Mouse (Mus musculus) kidney, postnatal 14 days (tissue): ENCODE data around the gene Rcan3.

Source experiments
- DNase-seq: peaks from one replicate; pipeline ENCODE4 v3.0.0; 2022; ENCODE audit warnings: mixed read lengths

Gene Rcan3

DNA sequence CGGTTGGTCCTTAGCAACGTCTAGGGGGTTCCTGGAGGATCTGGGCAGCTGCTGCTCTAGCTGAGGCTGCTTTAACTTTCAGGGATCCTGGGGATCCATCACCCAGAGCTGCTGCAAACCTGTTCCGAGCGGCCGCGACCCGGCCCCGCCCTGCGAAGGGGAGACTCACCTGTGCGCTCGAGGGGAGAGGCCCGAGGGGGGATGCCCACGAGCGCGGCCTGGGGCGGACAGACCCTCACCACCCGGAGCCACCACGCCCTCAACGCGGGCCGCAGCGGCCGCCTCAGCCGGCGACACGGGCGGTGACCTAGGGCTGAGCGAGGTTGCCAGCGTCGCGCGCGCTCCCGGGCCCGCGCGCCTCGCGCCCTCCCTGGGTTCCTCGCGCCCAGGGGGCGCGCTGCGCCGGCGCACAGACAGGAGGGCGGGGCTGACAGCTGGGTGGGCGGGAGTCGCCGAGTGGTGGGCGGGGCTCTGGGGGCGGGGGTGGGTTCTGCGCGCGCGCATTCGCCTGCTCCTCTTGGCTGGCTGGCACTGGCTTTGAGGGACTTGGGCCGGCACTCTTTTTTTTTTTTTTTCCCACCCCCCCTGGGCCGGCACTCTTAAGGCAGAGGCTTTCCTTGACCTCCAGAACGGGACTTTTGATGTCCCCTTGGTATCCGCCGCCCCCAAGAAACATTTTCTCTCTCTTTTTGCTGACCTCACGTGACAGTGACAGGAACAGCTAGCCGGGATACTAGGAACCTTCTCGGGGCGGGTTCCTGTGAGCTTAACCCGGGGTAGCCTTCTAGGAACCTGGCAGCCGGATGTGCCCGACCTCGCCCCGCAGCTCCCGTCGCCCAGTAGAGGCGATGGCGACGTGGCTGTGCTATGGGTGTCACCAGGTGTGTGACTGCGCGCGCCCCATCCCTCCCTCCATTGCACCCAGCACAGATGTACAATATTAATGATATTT lies at the start of gene Rcan3:
Gene Rcan3, minus strand, starts transcription at position 411 of the 952 bp plus-strand sequence.
- DNase-seq: peak; percentile 92

GRCm38 (mm10) chr4:135480370-135480769 lies 46.7 kb upstream of the Rcan3 start:
- DNase-seq: no peak

DNA sequence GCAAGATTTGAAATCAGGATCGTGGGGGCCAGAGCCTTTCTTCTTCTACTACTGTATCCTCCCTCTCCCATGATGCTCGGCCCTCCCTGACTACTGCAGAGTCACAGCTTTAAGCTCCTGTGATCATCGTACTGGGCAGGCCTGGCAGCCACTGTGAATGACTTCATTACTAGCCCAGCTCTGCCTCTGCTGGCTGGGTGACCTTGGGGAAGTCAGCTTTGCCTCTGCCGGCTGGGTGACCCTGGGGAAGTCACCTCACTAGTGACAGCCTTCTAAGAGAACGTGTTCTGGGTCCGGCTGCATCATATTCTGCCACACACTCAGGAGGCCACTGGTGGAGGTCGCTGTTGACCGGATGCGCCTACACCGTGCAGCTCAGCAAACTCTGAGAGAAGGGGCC lies 44.2 kb upstream of the Rcan3 start:
- no peak for DNase-seq

DNA sequence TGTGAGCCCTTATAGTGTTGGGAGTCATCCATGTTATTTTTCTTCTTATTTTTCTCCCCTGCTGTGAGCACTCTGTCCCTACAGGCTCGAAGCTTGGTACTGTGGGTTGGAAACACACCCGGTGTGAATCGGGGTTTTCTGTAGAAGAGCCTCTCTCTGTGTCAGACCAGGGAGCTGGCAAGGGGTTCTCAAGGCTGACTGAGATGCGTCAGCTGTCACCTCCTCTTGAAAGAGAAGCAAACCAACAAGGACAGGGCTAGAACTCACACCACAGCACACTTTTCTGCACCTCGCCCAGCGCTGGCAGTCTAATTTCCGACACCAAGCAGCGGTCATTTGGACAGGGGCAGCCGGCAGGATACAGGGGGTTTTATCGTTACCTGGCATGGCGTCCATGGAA lies 29.8 kb upstream of the Rcan3 start:
- no peak for DNase-seq

- DNase-seq: peak; percentile 24
Observed at GRCm38 (mm10) chr4:135453572-135453971, 19.9 kb upstream of the Rcan3 start.

GRCm38 (mm10) chr4:135453164-135453563 lies 19.5 kb upstream of the Rcan3 start:
- peak; percentile 51 for DNase-seq

GRCm38 (mm10) chr4:135451360-135452015 lies 17.8 kb upstream of the Rcan3 start:
- DNase-seq: peak; percentile 39

GRCm38 (mm10) chr4:135442473-135442872 lies 8.8 kb upstream of the Rcan3 start:
- no peak for DNase-seq

GRCm38 (mm10) chr4:135439904-135440522 lies 6.4 kb upstream of the Rcan3 start:
- peak; percentile 31 for DNase-seq

DNA sequence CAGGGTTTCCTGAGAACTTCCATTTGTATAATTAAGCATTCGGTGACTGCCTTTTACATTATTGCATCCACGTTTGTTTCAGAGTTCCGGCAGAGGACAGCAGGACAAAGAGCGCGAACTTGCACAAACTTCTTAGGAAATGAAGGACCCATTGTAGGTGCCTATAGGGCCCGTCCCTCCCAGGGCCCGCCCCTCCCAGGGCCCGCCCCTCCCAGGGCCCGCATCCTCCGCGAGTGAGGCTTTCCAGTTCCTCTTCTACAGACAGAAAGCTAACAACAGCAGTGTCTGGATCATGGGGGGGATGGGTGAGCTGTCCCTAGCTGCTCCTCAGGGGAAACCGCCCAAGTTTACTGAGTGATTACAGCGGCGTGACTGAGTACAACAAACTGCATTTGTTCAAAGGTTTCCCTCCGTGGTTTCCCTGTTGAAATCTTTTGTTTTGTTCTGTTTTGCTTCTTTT lies 5.6 kb upstream of the Rcan3 start:
- DNase-seq: peak; percentile 66

GRCm38 (mm10) chr4:135437924-135438323 lies 4.3 kb upstream of the Rcan3 start:
- no peak for DNase-seq

- DNase-seq: peak; percentile 71
Observed at GRCm38 (mm10) chr4:135436291-135436690, 2.6 kb upstream of the Rcan3 start.

DNA sequence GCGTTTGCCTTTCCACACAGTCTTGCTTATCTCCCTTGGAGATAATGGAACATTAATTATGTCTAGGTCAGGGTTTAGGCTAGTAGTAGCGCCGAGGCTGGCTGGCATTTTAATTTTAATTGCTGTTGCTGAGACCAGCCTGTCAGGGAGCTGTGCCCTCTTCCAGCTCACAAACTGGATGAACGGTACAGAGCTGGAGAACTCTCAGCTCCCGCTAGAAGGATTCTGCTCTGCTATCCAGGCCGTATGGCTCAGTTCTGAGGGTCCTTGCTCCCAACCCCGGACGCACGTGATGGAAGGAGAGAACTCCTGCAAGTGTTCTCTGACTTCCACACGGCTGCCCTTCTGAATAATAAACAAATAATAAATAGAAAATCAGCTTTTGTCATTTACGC lies 739 bp upstream of the Rcan3 start:
- no peak for DNase-seq

- no peak for DNase-seq
Observed at GRCm38 (mm10) chr4:135433086-135433442, 589 bp downstream of the Rcan3 start.

GRCm38 (mm10) chr4:135429990-135430760 lies 3.5 kb downstream of the Rcan3 start:
- no peak for DNase-seq

- no peak for DNase-seq
Observed at GRCm38 (mm10) chr4:135429383-135429782, 4.3 kb downstream of the Rcan3 start.

GRCm38 (mm10) chr4:135426587-135426986 lies 7.1 kb downstream of the Rcan3 start:
- no peak for DNase-seq

GRCm38 (mm10) chr4:135425625-135426024 lies 8.0 kb downstream of the Rcan3 start:
- no peak for DNase-seq

DNA sequence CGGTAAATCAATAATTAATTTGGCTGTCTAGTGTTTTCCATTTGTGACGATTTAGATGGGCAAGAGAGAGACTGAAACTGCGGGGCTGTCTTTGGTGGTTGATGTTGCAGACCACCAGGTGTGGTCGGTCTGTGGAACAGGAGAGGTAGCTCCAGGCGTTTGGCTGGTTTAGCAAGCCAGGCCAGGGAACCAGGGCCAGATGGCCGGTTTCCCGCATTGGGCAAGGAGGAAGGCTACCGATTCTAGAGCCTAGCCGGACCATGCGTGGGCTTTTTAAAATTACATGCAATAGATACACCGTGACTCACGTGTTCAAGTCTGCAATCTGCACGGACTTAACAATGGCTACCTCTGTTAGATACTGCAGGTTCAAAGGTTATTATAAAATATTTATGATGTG lies 12.7 kb downstream of the Rcan3 start:
- no peak for DNase-seq

DNA sequence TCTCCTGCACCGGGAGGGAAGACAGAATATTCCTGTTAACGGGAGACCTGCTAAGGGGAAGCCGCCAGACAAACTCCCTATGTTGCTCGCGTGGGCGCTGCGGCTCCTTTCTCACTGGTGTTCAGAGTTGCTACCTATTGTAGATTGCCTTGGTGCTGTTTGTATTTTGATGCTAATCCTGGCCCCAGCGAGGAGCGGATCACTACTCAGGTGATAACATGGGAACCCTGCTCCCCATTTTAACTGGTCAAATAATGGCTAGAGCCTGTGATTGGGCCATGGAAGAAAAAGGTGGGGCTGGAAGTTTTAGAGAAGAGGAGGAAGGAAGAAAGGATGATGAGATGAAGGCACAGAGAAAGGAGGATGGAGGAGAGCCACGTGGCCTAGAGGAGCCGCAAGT lies 13.2 kb downstream of the Rcan3 start:
- no peak for DNase-seq

DNA sequence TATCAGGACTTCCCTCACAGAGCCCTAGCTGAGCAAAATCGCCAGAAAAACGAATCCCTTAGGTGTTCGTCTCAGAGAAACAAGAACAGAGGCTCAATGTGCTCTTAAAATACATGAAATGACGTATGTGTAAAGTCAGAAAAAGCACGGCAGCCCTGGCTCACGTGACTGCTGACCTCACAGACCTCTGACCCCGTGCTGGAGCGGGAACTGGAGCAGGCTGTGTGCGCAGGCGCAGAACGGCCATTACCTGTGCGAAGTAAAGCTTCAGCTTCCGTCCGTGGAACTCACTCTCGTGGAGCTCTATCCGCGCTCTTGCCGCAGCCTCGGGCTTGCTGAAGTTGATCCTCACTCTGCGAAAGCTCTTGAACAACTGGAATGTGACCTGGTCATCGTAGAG lies 13.7 kb downstream of the Rcan3 start:
- DNase-seq: no peak

GRCm38 (mm10) chr4:135416367-135416766 lies 17.3 kb downstream of the Rcan3 start:
- no peak for DNase-seq

- no peak for DNase-seq
Observed at GRCm38 (mm10) chr4:135413491-135413890, 20.2 kb downstream of the Rcan3 start.
